Mouse (Mus musculus) CD4-positive, CD25-positive, alpha-beta regulatory T cell, adult 2 months (primary cell): Measurements from ENCODE around the gene Frem1.

Source experiments
- DNase-seq: peaks from one replicate; pipeline ENCODE4 v3.0.0-alpha.2; 2012; ENCODE audit warnings: low read depth, low spot score

Frem1 gene

GRCm38 (mm10) chr4:82872121-82872520, 180.0 kb downstream of the Frem1 start:
- DNase-seq, result no peak

DNA sequence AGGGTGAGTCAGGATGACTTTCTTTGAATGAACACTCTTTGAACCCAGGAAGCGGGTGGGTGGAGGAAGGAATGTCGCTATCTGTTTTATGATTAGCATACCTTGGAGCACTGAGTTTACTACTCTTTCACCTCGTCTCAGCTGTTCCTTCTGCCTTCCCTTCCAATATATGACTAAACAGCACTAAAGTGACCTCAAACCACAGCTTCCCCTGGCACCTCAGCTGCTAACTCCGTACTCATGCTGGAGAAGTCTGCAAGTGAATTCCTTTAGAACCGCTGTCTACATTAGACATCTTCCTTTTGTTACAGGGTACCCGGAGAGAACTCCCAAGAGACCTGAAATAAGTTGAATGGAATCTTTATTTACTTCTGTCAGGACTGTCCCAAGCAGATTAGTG, 181.2 kb downstream of the Frem1 start:
- DNase-seq, result no peak

- DNase-seq, result no peak
Measured at GRCm38 (mm10) chr4:82867731-82868445, 184.3 kb downstream of the Frem1 start.

GRCm38 (mm10) chr4:82867111-82867510, 185.0 kb downstream of the Frem1 start:
- no peak for DNase-seq

DNA sequence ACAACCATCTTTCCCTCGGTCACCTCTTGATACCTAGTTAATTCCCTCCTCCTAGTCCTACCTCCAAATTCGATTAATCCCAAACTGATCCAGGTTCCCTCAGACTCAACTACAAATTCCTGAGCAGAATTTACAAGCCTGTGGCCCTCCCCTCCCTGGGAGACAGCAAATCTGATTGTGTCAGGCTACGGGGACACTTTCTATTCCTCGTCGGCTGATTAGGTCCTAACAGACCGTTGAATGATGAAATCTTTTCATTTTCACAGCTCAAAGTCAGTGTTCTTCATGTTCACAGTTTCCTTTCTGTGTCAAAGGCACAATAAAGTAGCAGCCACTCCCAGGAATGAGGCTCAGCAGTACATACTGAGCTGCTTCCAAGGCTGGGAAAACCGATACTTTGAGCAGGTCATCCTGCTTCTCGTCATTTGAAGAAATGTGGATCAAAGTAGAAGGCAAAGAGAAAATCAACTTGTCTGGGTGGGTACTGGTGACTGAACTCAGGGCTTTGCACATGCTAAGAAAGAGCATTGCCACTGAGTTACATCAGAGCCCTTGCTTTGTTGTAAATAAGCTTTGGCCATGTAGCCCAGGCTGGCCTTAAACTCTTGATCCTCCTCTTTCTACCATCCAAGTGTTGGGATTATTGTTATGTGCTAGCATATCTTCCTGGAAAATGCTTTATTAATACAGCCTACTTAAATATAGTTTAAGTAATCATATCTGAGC, 187.0 kb downstream of the Frem1 start:
- no peak for DNase-seq

GRCm38 (mm10) chr4:82863316-82863715, 188.8 kb downstream of the Frem1 start:
- no peak for DNase-seq

GRCm38 (mm10) chr4:82861451-82861850, 190.7 kb downstream of the Frem1 start:
- no peak for DNase-seq

GRCm38 (mm10) chr4:82860566-82860965, 191.6 kb downstream of the Frem1 start:
- DNase-seq, result no peak

DNA sequence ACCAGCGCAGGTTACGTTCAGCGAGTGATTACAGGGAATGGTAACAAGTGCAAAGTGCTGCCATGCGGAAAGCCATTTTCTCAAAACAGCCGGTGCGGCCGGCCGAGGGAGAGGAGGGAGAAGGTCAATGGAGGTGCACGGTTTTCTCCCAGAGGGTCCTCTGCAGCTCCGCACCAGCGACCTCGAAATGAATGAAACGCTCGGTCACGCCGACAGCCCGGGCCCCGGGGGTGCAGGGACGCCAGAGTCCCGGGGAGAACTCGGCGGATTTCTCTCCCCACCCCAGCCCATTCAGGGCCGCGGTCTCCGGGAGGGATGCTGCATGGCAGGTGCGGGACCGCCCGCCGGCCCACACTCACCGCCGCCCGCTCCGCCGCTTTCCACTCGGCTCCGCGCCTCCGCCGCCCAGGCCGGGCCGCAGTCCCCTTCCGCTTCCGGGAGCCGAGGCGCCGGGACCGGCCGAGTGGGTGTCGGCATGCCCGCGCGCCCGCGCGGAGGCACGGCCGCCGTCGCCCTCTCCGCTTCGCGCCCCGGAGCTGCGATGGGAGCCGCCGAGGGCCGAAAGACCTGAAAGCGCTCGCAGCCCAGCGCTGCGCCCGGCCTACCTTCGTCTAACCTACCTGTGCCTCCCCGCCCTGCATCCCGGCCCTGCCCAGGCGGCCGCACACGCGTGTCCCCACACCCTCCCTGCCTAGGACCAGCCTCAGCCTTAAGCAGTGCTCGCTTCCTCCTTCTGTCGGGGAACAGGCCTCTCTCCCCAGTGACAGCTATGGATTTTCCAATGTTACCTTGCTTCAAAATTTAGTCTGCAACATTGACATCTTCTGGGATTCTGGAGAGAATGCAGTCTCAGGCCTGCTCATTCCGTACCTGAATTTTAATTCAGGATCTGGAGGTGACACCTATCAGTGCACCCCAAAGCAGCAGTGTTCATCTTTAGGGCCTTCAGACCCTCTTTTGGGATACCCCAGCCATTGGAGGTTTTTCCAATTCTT, 192.7 kb downstream of the Frem1 start, which contains the start of gene Zdhhc21:
Zdhhc21 (minus strand) TSS at position 828 of the 995 bp plus-strand sequence.
- peak; percentile 81 for DNase-seq

GRCm38 (mm10) chr4:82858431-82859010, 193.6 kb downstream of the Frem1 start:
- DNase-seq, result peak; percentile 20

DNA sequence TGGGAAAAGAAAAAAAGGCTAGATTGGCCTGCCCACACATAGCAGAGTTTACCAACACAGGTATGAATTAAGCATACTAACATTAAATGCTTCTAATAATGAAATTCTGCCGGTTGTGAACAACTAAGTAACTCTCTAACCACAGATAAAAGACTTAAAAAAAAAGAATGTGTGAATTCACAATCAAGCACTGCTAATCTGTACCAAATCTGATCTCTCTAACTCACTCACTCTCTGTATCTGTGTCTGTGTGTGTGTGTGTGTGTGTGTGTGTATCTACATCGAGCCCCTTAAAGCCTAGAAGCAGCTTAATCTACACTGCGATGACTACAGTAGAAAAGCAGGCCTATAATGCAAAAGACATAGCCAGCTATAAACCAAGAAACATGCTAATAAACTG, 195.2 kb downstream of the Frem1 start:
- DNase-seq, result no peak

GRCm38 (mm10) chr4:82853809-82854208, 198.3 kb downstream of the Frem1 start:
- no peak for DNase-seq

DNA sequence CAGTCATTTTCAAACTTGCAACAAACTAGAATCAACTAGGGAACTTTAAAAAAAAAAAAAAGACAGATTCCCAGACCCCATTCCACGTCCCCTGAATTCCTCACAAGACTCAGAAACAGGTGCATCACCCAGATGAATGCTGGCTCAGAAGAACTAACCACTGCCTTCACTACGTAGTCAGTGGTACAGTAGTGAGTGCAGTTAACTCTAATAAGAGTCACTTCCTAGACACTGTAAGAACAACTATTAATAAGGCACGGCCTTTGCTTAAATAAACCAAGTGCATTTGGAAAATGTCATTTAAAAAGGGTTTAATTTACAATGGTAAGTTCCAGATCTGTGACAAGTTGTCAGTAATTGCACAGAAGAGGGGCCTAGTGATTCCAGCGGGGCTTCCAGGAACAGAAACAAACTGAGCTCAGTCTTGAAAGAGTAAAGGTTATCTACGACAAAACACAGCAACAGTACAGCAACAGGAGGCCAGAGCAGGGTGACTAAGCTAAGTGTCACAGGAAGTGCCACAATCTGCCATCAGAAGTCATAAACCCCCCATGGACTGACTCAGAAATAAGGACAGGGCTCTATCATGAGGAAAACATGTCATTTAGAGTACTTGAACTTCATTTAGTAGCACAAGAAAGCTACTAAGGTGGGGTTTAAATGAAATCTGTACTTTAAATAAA, 203.4 kb downstream of the Frem1 start:
- DNase-seq, result peak; percentile 48
